Mouse (Mus musculus) spleen, adult 2 months (tissue): ENCODE measurements around the gene Tradd. TPM values are rescaled to one million over a fixed set of nuclear protein-coding genes. Genes with fewer than 3 reads are reported as not detected.

Experiments
- DNase-seq, 2 experiments: peaks; one replicate each; pipeline versions ENCODE4 v3.0.0 to v3.0.0-alpha.2; 2012 to 2021; ENCODE audit warnings: low spot score in 2 of 2, low read depth in 1 of 2
- H3K27ac ChIP-seq: fragments of 200-500 bp; 2 replicates; pipeline ENCODE4 v1.5.1; 2012; ENCODE audit warnings: low read length, inconsistent platforms; ENCODE audit not compliant: insufficient read depth
- H3K27me3 ChIP-seq: fragments of 200-500 bp; 2 replicates; pipeline ENCODE4 v1.6.1; 2012; ENCODE audit warnings: mild to moderate bottlenecking, moderate library complexity, low read length, inconsistent platforms; ENCODE audit not compliant: control insufficient read depth, insufficient read depth
- H3K36me3 ChIP-seq: fragments of 200-500 bp; 2 replicates; pipeline ENCODE4 v1.6.1; 2012; ENCODE audit warnings: mild to moderate bottlenecking, low read length, inconsistent platforms; ENCODE audit not compliant: control insufficient read depth, insufficient read depth
- H3K4me1 ChIP-seq: fragments of 200-500 bp; 2 replicates; pipeline ENCODE4 v1.6.1; 2011; ENCODE audit warnings: inconsistent platforms; ENCODE audit not compliant: control insufficient read depth, insufficient read depth, insufficient read length
- H3K4me3 ChIP-seq: fragments of 200-500 bp; 2 replicates; pipeline ENCODE4 v1.5.1; 2011; ENCODE audit warnings: mild to moderate bottlenecking, inconsistent platforms; ENCODE audit not compliant: insufficient read depth, insufficient read length; ENCODE audit errors: extremely low read depth
- CTCF ChIP-seq: fragments of 200-500 bp; IDR thresholded peaks from 2 replicates; pipeline ENCODE4 v1.5.1; 2011; ENCODE audit warnings: mild to moderate bottlenecking, inconsistent platforms; ENCODE audit not compliant: insufficient read depth, insufficient read length, insufficient replicate concordance; ENCODE audit errors: extremely low read depth
- POLR2A ChIP-seq: fragments of 200-500 bp; IDR thresholded peaks from 2 replicates; pipeline ENCODE4 v1.6.1; 2011; ENCODE audit warnings: low read depth, low read length, inconsistent platforms
- WGBS: fragments of 180-500 bp; shearing (Covaris S2); methylation state at CpG from one replicate; pipeline ENCODE4 v1.1.7; 2018; 5-methylcytosine and 5-hydroxymethylcytosine counted together
- polyA plus RNA-seq: library from polyadenylated mRNA; depleted of rRNA; stranded (reverse); fragments of >200 nt; gene quantifications from 2 replicates; pipeline ENCODE4 v1.2.3, GENCODE M21; 2012

Tradd gene
- polyA plus RNA-seq, 1 experiment, result 28.1 TPM

GRCm38 (mm10) chr8:105270101-105270915 is 5.9 kb upstream of the Tradd start:
- Histone ChIP-seq H3K27ac (no peak overlapping the region), H3K36me3 (peaks cover 4% of the 10 kb centered on the region), H3K4me3 (peak overlapping the region; percentile 37; the same call in 1 of the 2 replicates), H3K4me1 (peaks cover 15% of the 10 kb centered on the region), H3K27me3 (peaks cover 6% of the 10 kb centered on the region; the same call in 1 of the 2 replicates)
- no peak for DNase-seq
- TF ChIP-seq CTCF (no peak), POLR2A (no peak)
- 17% methylated on average over 39 of the region's 39 CpGs for WGBS

DNA sequence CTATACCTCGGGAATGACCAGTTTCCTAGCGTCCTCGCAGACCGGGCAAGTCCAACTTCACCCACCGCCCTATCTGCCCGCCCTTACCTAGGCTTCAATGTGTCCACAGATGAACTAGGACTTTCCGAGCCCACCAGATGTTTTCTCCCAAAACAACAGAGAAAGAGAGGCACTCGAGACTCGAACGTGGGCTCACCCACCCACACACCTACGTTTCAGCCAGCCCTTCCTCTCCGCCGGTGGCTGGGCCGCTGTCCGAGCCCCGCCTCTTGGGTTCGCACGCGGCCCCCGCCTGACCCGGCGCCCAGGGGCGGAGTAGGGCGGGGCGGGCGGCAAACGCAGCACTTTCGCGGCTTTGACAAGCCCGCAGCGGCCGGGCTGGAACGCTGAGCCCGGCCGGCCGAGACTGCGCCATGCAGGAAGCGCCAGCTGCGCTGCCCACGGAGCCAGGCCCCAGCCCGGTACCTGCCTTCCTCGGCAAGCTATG is 5.1 kb upstream of the Tradd start, which contains the start of gene Hsf4:
Gene Hsf4, plus strand, starts transcription at position 341 of the 487 bp plus-strand sequence.
- H3K27ac ChIP-seq, result no peak within 1 kb of the TSS
- no peak for TF ChIP-seq POLR2A
- TF ChIP-seq CTCF, result no peak
- WGBS, result 4% methylated on average over 42 of the region's 42 CpGs
- peak in 1 of 2 experiments; percentile 40 for DNase-seq
- peak within 1 kb of the TSS; percentile 37; the same call in 1 of the 2 replicates for H3K4me3 ChIP-seq
- H3K36me3 ChIP-seq, result peaks cover 4% of the 10 kb centered on the region
- H3K27me3 ChIP-seq, result 0 out of 2 replicates have a peak, but pooled peaks cover 5% of the 10 kb centered on the region
- peaks cover 15% of the 10 kb centered on the region for H3K4me1 ChIP-seq

DNA sequence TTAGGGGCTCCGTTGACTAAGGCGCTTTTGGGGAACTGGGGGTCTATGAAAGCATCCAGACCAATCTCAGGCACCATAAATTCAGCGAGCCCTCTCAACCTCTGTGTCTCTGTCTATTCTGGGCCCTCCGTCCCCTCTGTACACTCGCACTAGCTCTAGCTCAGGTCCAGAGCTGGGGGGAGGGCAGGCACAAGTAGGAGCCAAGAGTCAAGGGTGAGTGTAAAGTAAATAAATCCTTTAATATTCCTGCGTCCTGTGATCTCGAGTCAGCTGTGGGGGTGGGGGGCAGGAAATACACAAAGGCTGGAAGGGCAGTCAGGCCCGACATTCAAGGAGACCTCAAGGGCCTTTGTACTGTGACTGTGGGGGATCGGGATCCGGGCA is 4.7 kb upstream of the Tradd start:
- 42% methylated on average over 10 of the region's 10 CpGs for WGBS
- Histone ChIP-seq H3K27me3 (0 out of 2 replicates have a peak, but pooled peaks cover 5% of the 10 kb centered on the region), H3K36me3 (peaks cover 4% of the 10 kb centered on the region), H3K27ac (no peak overlapping the region), H3K4me3 (peak overlapping the region; percentile 37; the same call in 1 of the 2 replicates), H3K4me1 (peaks cover 15% of the 10 kb centered on the region)
- no peak for DNase-seq
- TF ChIP-seq POLR2A, result no peak
- no peak for TF ChIP-seq CTCF

DNA sequence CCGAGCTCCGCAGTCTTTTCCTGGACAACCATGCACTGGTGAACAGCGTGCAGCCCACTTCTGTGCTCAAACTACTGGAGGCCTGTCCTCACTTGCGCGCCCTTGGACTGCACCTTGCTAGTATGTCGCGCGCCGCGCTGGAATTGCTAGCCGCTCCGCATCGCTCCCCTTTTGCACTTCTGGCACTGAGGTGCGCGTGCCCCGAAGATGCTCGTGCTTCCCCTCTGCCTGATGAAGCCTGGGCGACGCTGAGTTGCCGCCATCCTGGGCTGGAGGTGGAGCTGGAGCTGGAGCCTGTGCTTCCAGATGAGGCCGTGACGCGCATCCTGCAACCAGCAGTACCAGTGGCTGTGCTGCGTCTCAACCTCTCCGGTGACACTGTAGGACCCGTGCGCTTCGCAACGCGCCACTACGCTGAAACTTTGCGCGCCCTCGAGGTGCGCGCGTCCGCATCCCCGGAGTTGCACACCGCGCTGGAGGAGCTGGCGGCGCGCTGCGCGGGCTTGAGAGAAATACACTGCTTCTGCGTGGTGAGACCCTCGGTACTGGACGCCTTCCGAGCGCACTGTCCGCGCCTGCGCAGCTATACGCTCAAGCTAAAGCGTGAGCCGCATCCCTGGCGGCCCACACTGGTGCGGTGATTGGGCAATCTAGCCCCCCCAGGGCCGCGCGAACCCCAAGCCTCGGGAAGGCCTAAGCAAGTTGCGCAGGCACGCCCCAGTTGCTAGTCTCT is 4.1 kb upstream of the Tradd start:
- 0 out of 2 replicates have a peak, but pooled peaks cover 5% of the 10 kb centered on the region for H3K27me3 ChIP-seq
- no peak for TF ChIP-seq CTCF

DNA sequence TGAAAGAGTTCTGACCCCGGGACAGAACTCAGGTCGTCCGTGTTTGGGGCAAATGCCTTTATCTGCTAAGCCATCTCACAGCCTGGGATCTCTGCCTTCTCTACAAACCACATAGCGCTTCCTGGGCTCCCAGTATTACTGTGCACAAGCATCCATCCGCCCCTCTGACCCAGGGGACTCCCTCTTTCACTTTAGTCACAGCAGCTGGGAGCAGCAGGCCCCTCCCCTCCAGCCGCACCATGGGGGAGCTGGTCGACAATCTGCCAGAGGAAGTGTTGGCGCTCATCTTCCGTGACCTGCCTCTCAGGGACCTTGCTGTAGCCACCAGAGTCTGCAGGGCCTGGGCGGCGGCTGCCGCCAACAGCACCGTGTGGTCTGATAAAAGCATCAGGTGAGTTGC is 2.4 kb upstream of the Tradd start:
- TF ChIP-seq CTCF (no peak), POLR2A (no peak)
- Histone ChIP-seq H3K36me3 (peaks cover 4% of the 10 kb centered on the region), H3K4me3 (no peak overlapping the region), H3K27ac (peak overlapping the region; percentile 34; the same call in 1 of the 2 replicates), H3K4me1 (peaks cover 15% of the 10 kb centered on the region), H3K27me3 (0 out of 2 replicates have a peak, but pooled peaks cover 4% of the 10 kb centered on the region)
- 24% methylated on average over 13 of the region's 13 CpGs for WGBS
- peak in 1 of 2 experiments; percentile 64 for DNase-seq

More for the DNA sequence above, 4.1 kb upstream of the Tradd start:
- H3K36me3 ChIP-seq, result peaks cover 4% of the 10 kb centered on the region
- no peak overlapping the region for H3K4me3 ChIP-seq
- peaks cover 15% of the 10 kb centered on the region for H3K4me1 ChIP-seq
- no peak for DNase-seq
- no peak overlapping the region for H3K27ac ChIP-seq
- WGBS, result 63% methylated on average over 65 of the region's 65 CpGs

DNA sequence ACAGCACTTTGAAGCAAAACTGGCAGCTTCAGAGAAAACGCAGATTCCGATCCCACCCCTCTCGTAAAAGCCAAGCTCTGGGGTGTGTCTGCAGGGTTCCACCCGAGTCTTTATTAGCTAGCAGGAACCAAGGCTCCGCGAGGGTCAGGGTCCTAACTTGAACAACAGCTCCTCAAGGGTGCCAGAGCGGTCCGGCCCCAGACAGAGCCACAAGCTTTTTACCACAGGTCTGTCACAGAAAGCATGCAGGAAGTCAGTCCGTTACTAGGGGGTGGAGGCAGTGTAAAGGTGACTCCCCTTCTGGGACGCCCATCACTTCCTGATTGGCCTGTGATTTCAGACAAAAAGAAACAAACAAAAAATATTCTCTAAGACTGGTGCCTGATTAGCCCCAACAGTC is 719 bp upstream of the Tradd start:
- TF ChIP-seq CTCF (no peak), POLR2A (no peak)
- DNase-seq, result peak; percentile 52 to 58
- under 1% methylated on average over 10 of the region's 10 CpGs for WGBS
- H3K27ac ChIP-seq, result peak overlapping the region; percentile 59
- H3K27me3 ChIP-seq, result 0 out of 2 replicates have a peak, but pooled peaks cover 4% of the 10 kb centered on the region
- H3K36me3 ChIP-seq, result peaks cover 4% of the 10 kb centered on the region
- H3K4me3 ChIP-seq, result peak overlapping the region; percentile 96
- peaks cover 21% of the 10 kb centered on the region for H3K4me1 ChIP-seq
